Mouse (Mus musculus) liver, embryonic 12.5 days (tissue): ENCODE results near the gene Zfp341. TPM values are rescaled to one million over a fixed set of nuclear protein-coding genes. Genes with fewer than 3 reads are reported as not detected.
A peak's percentile ranks its signal among the peaks of the same experiment; 100 is the strongest.

Source experiments
- ATAC-seq: fragments of 200-750 bp; cut with Nextera tagmentation; 2 replicates; pipeline ENCODE4 v1.8.0; 2017; ENCODE audit warnings: moderate number of reproducible peaks, mild to moderate bottlenecking, moderate library complexity
- H3K27ac ChIP-seq: fragments of 300-500 bp; sonication (generic); 2 replicates; pipeline ENCODE4 v1.5.1; 2016; ENCODE audit warnings: mild to moderate bottlenecking
- H3K27me3 ChIP-seq: fragments of 300-500 bp; sonication (generic); replicated peaks from 2 replicates; pipeline ENCODE4 v1.6.1; 2016; ENCODE audit warnings: mild to moderate bottlenecking, moderate library complexity
- H3K36me3 ChIP-seq: fragments of 300-500 bp; sonication (generic); 2 replicates; pipeline ENCODE4 v1.6.1; 2016; ENCODE audit warnings: mild to moderate bottlenecking, moderate library complexity
- H3K4me1 ChIP-seq: fragments of 300-500 bp; sonication (generic); 2 replicates; pipeline ENCODE4 v1.6.1; 2016
- H3K4me2 ChIP-seq: fragments of 300-500 bp; sonication (generic); 2 replicates; pipeline ENCODE4 v1.6.1; 2016; ENCODE audit warnings: mild to moderate bottlenecking, moderate library complexity
- H3K4me3 ChIP-seq: fragments of 300-500 bp; sonication (generic); 2 replicates; pipeline ENCODE4 v1.5.1; 2016; ENCODE audit warnings: mild to moderate bottlenecking, moderate library complexity
- H3K9ac ChIP-seq: fragments of 300-500 bp; sonication (generic); 2 replicates; pipeline ENCODE4 v1.6.1; 2016; ENCODE audit warnings: mild to moderate bottlenecking, moderate library complexity
- H3K9me3 ChIP-seq: fragments of 300-500 bp; sonication (generic); replicated peaks from 2 replicates; pipeline ENCODE4 v1.6.1; 2016; ENCODE audit warnings: mild to moderate bottlenecking, moderate library complexity
- WGBS: fragments of 180-500 bp; shearing (Covaris S2); methylation state at CpG from one replicate; pipeline ENCODE4 v1.1.7; 2016; ENCODE audit not compliant: insufficient replicate concordance; 5-methylcytosine and 5-hydroxymethylcytosine counted together
- polyA plus RNA-seq: library from polyadenylated mRNA; unstranded; fragments of >200 nt; fragmentation: Nextera tagmentation; extraction: Ambion mirVana; gene quantifications from 2 replicates; pipeline ENCODE4 v1.2.1, GENCODE M21; 2016

Zfp341 gene
- polyA plus RNA-seq, 1 experiment from 2014 or later, result 2.2 TPM

DNA sequence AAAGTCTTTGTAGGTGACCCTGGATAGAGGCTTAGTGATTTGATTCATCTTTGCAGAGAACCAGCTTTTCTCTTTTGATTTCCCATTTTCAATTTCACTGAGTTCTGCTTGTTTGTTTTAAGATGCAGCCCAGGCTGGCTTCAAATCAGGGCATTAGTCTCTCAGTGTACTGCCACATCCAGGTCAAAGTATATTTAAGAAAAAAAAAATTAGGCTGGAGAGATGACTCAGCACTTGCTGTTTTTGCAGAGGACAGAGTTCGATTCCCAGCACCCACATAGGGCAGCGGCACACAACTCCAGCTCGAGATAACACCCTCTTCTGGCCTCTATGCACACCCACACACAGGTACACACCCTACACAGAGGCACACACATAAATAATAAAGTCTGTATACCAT, 21.9 kb upstream of the Zfp341 start:
- Histone ChIP-seq H3K36me3 (peaks cover 67% of the 10 kb centered on the region), H3K27ac (no peak overlapping the region), H3K9ac (no peak overlapping the region), H3K4me3 (no peak overlapping the region), H3K4me2 (no peak overlapping the region), H3K9me3 (0 out of 2 replicates have a peak, but pooled peaks cover 3% of the 10 kb centered on the region), H3K27me3 (no peaks in the 10 kb centered on the region), H3K4me1 (no peaks in the 10 kb centered on the region)
- ATAC-seq, result no peak
- WGBS, result 66% methylated on average over 3 of the region's 3 CpGs

DNA sequence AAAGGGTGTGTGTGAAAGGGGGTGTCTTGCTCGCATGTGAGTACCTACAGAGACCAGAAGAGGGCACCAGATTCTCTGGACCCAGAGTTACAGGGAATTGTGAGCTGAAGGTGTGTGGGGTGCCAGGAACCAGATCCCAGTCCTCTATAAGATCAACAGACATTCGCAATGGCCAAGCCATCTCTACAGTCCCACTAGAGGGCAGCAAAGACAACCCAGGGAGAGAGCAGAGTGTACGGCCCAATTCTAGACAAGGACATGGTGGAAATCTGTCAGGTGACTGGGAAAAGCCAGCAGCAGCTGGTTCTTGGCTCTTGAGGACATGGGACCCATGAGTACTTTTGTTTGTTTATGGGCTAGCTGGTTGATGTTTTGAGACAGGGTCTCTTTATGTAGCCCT, 20.1 kb upstream of the Zfp341 start:
- Histone ChIP-seq H3K9me3 (0 out of 2 replicates have a peak, but pooled peaks cover 3% of the 10 kb centered on the region), H3K27me3 (no peaks in the 10 kb centered on the region), H3K9ac (no peak overlapping the region), H3K4me2 (no peak overlapping the region), H3K4me3 (no peak overlapping the region), H3K4me1 (no peaks in the 10 kb centered on the region), H3K27ac (no peak overlapping the region), H3K36me3 (peaks cover 56% of the 10 kb centered on the region)
- ATAC-seq, result 0 out of 2 replicates have a peak, but pooled peaks have one; percentile 52
- WGBS, result 51% methylated on average over 3 of the region's 3 CpGs

DNA sequence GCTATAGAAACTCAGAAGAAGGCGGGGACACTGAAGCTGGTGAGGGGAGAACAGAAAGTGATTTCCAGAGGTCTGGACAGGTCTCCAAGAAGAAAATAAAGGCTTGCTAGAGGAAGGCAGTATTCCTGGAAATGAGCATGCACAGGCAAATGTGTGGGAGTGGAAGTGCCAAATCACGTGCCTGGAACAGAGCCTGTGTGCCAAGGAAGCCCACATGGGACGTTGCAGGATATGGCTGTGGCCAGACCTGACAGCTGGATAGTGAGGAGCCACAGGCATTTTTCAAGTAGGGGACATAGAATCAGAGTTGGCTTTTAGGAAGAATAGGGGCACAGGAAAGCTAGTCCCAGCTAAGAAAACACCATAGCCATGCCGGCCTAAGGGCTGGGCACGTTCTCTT, 17.3 kb upstream of the Zfp341 start:
- Histone ChIP-seq H3K27ac (no peak overlapping the region), H3K4me2 (no peak overlapping the region)
- 77% methylated on average over 5 of the region's 5 CpGs for WGBS

DNA sequence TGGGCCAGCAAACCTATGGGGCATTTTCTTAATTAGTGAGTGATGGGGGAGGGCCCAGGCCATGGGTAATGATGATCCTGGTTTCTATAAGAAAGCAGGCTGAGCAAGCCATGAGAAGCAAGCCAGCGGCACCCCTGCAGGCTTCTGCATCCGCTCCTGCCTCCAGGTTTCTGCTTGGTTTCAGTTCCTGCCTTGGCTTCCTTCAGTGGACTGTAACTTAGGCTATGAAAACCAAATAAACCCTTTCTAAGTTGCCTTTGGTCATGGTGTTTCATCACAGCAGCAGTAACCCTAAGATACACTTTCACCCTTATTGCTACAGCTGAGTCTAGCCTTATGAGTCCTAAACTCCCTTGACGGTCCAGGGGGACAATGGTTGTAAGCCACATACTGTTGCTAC, 15.7 kb upstream of the Zfp341 start:
- H3K27ac ChIP-seq, result no peak overlapping the region
- no peak overlapping the region for H3K4me2 ChIP-seq
- H3K4me1 ChIP-seq, result peaks cover 9% of the 10 kb centered on the region
- H3K27me3 ChIP-seq, result no peaks in the 10 kb centered on the region
- H3K36me3 ChIP-seq, result peaks cover 47% of the 10 kb centered on the region
- ATAC-seq, result no peak
- 0 out of 2 replicates have a peak, but pooled peaks cover 3% of the 10 kb centered on the region for H3K9me3 ChIP-seq
- WGBS, result 79% methylated on average over 3 of the region's 3 CpGs
- H3K4me3 ChIP-seq, result no peak overlapping the region
- H3K9ac ChIP-seq, result no peak overlapping the region

More for the DNA sequence above, 17.3 kb upstream of the Zfp341 start:
- no peak overlapping the region for H3K4me3 ChIP-seq
- H3K9ac ChIP-seq, result no peak overlapping the region
- ATAC-seq, result no peak
- peaks cover 55% of the 10 kb centered on the region for H3K36me3 ChIP-seq
- peaks cover 7% of the 10 kb centered on the region; the same call in 1 of the 2 replicates for H3K4me1 ChIP-seq
- no peaks in the 10 kb centered on the region for H3K27me3 ChIP-seq
- 0 out of 2 replicates have a peak, but pooled peaks cover 3% of the 10 kb centered on the region for H3K9me3 ChIP-seq

DNA sequence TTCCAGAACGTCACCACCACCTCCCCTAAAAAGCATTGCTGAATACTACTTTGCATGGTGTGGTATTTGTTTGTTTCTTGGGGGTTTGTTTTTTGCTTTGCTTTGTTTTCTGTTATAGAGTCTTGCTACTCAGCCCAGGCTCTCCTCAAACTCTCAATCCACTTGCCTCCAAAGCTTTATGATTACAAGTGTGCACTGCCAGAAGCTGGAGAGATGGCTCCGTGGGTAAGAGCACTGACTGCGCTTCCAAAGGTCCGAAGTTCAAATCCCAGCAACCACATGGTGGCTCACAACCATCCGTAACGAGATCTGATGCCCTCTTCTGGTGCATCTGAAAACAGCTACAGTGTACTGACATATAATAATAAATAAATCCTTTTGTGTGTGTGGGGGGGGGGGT, 12.5 kb upstream of the Zfp341 start:
- no peak for ATAC-seq
- Histone ChIP-seq H3K4me3 (no peak overlapping the region), H3K4me1 (peaks cover 34% of the 10 kb centered on the region), H3K27me3 (no peaks in the 10 kb centered on the region), H3K9ac (no peak overlapping the region), H3K4me2 (no peak overlapping the region), H3K27ac (no peak overlapping the region), H3K36me3 (peaks cover 15% of the 10 kb centered on the region; the same call in 1 of the 2 replicates), H3K9me3 (no peaks in the 10 kb centered on the region)
- 61% methylated on average over 6 of the region's 6 CpGs for WGBS

DNA sequence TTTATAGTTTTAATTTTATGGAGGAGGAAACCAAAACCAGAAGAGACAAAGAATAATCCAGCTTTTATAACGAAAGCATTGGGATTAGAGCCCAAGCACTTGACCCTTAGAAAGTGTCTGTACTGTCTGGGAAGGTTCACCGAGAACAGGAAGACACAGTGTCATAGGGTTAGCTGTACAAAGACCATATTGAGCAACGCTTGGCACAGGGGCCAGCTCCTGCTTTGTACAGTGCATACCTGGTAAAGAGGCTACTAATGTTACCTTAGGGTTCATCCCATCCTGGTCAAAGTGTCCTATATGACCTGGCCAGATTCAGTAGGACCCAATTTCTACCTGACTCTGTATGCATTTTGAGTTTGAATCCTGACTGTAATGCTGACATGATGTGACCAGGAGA, 11.8 kb upstream of the Zfp341 start:
- no peak for ATAC-seq
- Histone ChIP-seq H3K9me3 (no peaks in the 10 kb centered on the region), H3K9ac (no peak overlapping the region), H3K4me3 (no peak overlapping the region), H3K27ac (no peak overlapping the region), H3K4me2 (no peak overlapping the region), H3K4me1 (peaks cover 38% of the 10 kb centered on the region), H3K36me3 (0 out of 2 replicates have a peak, but pooled peaks cover 8% of the 10 kb centered on the region), H3K27me3 (no peaks in the 10 kb centered on the region)
- WGBS, result 64% methylated on average over 3 of the region's 3 CpGs

DNA sequence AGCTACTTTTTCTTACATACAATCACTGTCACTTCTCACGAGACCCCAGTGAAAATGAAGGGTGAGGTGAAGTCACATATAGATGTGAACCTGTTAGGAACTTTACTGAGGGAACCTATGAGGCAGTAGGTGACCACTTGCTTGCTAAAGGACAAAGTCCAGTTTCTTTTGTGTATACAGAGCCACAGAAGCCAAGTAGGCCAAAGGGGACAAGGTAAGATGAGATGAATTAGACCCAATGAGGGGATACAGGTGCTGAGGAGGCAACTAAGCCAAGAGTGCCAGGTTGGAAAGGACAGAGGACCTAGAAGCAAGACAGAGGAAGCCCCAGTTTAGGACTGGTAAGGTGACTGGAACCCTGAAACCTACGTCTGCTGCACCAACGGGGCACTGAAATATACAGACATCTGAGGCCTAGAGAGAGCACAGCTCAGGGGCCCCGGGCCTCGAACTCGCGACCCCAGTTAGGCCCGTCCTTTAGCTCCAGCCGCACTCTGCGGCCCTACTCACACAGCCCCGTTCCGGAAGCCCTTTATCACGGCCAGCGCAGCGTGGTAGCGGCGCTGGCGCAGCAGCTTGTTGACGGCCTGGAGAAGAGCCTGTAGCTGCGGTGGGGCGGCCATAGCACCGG, 10.0 kb upstream of the Zfp341 start:
- Histone ChIP-seq H3K36me3 (0 out of 2 replicates have a peak, but pooled peaks cover 2% of the 10 kb centered on the region), H3K4me1 (peaks cover 38% of the 10 kb centered on the region), H3K9me3 (no peaks in the 10 kb centered on the region), H3K4me3 (peak overlapping the region; percentile 85), H3K27ac (peak overlapping the region; percentile 92), H3K27me3 (no peaks in the 10 kb centered on the region), H3K4me2 (peak overlapping the region; percentile 79), H3K9ac (peak overlapping the region; percentile 92)
- no peak for ATAC-seq
- WGBS, result 9% methylated on average over 22 of the region's 22 CpGs

DNA sequence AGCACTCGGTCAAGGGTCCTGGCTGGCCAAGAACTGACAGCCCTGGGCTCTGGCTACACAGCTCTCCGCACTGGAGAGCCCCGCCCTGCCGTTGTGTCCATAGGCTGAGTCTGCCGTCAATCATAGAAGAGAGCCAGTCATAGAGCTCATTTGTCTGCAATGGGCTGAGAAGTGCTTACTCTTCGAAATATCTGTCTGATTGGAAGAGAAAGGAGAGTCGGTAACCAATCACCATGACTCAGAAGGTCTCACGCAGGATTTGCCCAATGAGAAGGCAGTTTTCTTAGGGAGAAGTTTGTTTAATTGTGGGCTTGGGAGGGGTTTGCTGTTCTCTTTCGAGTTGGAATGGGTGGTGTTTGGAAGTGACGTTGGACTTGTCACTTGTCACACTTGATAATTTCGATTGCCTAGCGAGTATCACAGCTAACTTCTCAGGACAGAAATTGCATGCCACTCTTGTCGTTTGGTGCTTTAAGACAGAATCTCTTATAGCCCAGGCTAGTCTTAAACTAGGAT, 9.4 kb upstream of the Zfp341 start, which contains the start of gene Pxmp4:
TSS of gene Pxmp4 (minus strand) at position 71 of the 516 bp plus-strand sequence.
- peak; percentile 100 for ATAC-seq
- Histone ChIP-seq H3K4me3 (peak within 1 kb of the TSS; percentile 85), H3K27ac (peak within 1 kb of the TSS; percentile 92), H3K9me3 (no peaks in the 10 kb centered on the region), H3K36me3 (0 out of 2 replicates have a peak, but pooled peaks cover 2% of the 10 kb centered on the region), H3K4me1 (peaks cover 39% of the 10 kb centered on the region), H3K27me3 (0 out of 2 replicates have a peak, but pooled peaks cover 3% of the 10 kb centered on the region), H3K4me2 (peak within 1 kb of the TSS; percentile 81), H3K9ac (peak within 1 kb of the TSS; percentile 92)
- under 1% methylated on average over 13 of the region's 13 CpGs for WGBS

DNA sequence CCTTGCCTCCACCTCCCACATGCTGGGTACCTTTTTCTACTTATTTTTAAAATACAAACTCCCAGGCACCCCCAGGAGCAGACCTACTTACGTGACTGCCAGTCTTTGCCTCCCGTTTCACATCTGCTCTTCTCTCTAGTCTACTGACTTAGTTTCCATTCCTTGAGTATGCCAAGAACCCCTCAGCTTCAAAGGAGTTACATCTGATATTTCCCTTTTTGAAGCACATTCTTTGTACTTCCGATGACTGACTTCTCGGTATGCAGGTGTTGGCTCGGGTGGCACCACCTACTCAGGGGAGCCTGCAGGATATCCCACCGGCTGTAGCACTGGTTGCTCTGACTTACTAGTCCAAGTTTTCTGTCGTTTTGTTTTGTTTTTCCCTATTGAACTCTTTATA, 8.9 kb upstream of the Zfp341 start:
- Histone ChIP-seq H3K36me3 (0 out of 2 replicates have a peak, but pooled peaks cover 2% of the 10 kb centered on the region), H3K4me1 (peaks cover 43% of the 10 kb centered on the region), H3K9ac (peak overlapping the region; percentile 65), H3K9me3 (no peaks in the 10 kb centered on the region), H3K4me3 (peak overlapping the region; percentile 58), H3K4me2 (peak overlapping the region; percentile 81), H3K27ac (peak overlapping the region; percentile 87), H3K27me3 (0 out of 2 replicates have a peak, but pooled peaks cover 3% of the 10 kb centered on the region)
- 23% methylated on average over 7 of the region's 7 CpGs for WGBS
- ATAC-seq, result 0 out of 2 replicates have a peak, but pooled peaks have one; percentile 0

DNA sequence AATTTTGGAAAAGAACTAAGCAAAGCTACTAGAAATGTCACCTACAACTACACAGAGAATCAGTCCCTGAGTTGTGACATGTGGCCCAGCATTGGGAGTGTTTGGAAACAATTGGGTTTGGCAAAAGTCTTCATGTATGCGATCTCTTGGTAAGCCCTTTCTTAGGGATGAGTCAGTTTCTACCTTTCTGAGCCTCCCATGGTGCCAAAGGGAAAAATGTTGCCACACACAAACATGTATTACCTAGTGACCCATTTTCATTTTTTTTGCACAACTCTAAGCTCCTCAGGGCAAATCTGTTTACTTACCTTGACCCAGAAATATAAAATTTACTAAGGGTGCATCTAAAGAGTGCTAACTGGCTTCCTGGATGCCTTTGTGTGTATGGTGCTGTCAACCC, 6.1 kb upstream of the Zfp341 start:
- 0 out of 2 replicates have a peak, but pooled peaks cover 3% of the 10 kb centered on the region for H3K27me3 ChIP-seq
- no peak overlapping the region for H3K4me2 ChIP-seq
- H3K27ac ChIP-seq, result no peak overlapping the region
- H3K9me3 ChIP-seq, result no peaks in the 10 kb centered on the region
- 68% methylated on average over 1 of the region's 1 CpGs for WGBS
- H3K9ac ChIP-seq, result no peak overlapping the region
- H3K4me1 ChIP-seq, result peaks cover 54% of the 10 kb centered on the region
- H3K36me3 ChIP-seq, result no peaks in the 10 kb centered on the region
- no peak for ATAC-seq
- H3K4me3 ChIP-seq, result no peak overlapping the region

DNA sequence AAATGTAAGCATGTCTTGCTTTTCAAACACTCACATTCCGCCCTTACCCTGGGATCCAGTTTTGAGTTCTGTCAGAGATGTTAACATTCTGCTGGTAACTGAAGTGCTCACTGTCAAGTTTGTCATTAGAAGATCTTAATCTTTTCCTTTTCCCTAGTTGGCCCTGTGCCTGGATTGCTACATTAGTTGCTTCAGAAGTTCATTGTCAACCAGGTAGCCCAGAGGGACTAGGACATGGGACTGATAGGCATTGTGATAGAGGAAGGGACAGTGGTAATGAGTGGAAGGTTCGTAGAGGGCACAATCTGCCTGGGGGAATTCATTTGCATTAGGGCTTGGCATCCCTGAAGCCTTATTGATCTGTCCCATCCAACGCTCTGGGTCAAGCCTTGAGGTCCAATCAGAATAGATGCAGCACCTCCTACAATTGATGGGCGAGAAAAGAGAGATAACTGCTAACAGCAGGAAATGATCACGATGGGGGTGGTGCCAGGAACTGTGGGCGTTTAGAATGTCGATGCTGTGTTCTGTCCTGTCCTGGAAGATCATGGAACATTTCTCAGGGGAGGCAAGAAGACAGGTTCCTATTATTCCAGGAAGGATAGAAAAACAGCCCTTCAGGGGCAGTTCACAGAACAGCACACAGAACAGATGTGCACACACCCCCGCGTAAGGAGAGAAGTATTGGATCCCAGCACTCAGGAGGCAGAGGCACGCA, 3.9 kb upstream of the Zfp341 start:
- no peak overlapping the region for H3K4me3 ChIP-seq
- WGBS, result 41% methylated on average over 10 of the region's 10 CpGs
- H3K9me3 ChIP-seq, result no peaks in the 10 kb centered on the region
- 0 out of 2 replicates have a peak, but pooled peaks cover 3% of the 10 kb centered on the region for H3K27me3 ChIP-seq
- no peak overlapping the region for H3K27ac ChIP-seq
- no peak for ATAC-seq
- peaks cover 57% of the 10 kb centered on the region for H3K4me1 ChIP-seq
- peak overlapping the region; percentile 5; the same call in 1 of the 2 replicates for H3K9ac ChIP-seq
- H3K36me3 ChIP-seq, result no peaks in the 10 kb centered on the region
- H3K4me2 ChIP-seq, result no peak overlapping the region
